Mouse (Mus musculus): Measurements from ENCODE around the gene Ano2.
A peak's percentile ranks its signal among the peaks of the same experiment; 100 is the strongest.

Gene Ano2

DNA sequence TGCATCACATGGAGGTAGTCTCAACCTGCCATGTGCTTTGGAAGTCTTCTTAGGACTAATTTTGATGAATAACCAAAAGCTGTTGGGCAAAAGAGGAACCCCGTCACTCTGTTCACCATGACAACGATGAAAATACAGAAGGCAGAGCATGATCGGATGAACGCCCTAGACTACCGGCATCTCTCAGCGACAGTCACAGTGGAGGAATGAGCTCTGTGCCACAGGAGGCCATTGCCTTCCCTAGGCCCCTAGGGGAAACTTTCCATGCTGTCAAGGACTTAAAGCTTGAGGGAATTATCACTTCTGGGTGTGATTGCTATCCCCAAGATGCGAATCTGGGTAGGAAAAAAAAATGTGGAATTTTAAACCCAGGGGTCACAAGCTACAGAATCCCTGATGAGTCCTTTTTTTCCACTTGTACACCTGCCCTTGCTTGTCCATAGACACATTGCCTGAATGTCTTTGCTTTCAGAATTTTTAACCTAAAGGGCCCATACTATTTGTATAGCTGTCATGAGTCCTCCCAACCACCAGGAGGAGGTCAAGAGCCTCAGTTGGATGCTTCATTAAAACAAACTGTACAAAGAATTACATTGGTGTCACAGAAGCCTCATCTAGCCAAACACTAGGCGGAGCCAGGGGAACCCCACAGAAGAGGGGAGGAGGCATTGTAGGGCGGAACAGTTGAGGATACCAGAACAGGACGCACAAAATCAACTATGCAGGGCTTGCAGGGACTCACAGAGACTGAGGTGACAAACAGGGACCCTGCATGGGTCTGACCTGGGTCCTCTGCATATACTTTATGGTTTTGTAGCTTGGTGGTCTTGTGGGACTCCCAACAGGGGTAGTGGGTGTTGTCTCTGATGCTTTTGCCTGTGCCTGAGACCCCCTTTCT, 53.2 kb downstream of the Ano2 start:
- peak; percentile 40 for DNase-seq (ENCODE audit: low read depth)

DNA sequence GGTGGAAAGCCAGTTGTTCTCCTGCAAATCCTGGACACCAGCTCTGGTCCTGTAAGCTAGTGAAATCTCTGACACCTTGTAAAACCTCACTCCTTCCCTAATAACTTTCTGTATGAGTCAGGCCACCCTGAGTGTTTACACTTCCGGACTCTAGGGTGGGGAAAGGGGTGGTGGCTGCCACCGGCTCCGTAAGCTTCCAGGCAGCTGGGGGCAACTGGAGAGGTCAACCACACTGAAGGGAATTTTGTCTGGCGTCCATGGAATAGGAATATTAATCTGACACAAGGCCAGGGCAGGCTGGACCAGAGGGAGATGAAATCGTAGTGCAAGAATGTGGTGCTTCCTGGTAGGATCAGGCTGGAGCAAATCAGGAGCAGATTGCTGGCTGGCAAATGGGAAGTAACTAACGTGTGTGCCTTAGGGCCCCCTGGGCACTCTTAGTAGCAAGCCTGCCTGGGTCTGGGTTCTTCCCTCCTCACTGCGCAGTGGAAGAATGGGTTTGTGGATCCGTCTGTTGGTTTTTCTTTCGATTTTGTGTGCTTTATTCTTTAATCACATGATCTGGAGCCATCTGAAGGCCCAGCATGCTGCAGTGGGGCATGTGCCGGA, 57.2 kb downstream of the Ano2 start:
- DNase-seq (ENCODE audit: low read depth) = no peak

DNA sequence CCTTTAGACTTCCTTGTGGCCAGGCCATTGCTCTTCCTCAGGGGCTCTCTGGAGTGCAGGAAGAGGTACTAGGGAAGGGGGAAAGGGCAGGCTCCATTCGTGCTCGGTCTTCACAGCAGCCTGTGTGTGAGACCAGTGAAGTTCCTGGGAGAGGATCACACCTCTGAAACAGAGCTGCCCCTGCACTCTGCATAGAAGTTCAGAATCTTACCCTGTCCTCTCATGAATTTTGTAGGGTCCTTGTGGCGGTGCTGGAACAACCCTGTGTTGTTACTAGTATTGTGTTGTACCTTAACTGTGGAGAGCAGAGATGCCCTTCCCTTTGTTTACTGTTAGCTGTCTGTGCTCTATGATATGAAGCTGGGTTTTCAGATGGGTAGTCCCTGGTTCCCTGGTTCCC, 58.4 kb downstream of the Ano2 start:
- no peak for DNase-seq (ENCODE audit: low read depth)

DNA sequence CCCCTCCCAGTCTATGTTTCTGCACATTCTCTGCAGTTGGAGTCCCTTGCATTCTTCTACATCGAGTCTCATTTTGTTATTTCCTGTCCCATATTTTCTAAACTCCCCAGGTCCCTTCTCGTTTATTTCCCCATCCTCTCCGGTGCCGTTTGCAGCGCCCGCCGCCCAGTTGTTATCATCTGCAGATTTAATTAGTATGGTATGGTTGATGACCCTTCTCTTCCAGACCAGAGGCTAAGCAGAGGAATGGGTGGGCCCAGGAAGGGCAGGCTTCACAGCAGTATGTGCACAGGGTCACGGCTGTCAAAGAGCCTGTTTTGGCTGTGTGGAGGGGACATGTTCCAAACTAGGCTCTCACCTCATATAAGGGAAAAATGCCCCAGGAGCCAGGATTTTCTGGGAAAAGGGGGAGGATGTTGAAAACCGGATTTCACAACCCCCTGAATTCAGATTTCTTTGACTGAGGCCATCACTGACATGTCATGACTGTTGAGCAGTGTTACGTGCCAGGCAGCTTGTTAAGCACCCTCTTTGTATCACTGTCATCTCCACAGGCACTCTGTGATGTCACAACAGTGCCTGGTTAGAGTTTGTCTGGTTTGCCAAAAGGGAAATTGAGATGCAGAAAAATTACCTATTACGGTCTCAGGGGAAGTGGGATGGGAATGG, 72.8 kb downstream of the Ano2 start:
- no peak for DNase-seq (ENCODE audit: low read depth)

DNA sequence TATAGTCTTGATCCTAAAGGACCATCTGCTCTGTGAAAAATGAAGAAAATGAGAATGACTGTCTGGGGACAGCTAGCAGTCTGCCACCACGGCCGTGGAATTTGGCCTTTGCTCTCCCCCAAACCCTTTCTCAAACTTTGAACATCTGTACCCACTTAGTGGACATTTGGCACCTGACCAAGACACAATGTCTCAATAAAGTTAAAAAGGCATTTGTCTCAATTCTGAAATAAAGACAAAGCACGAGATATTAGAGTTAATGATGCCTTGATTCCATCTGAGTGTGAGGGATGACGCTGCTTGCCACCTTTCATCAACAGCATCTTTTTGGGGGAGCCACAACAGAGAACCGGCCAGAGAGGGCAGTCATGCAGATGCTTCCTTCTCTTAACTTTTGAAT, 83.0 kb downstream of the Ano2 start:
- no peak for DNase-seq (ENCODE audit: low read depth)

DNA sequence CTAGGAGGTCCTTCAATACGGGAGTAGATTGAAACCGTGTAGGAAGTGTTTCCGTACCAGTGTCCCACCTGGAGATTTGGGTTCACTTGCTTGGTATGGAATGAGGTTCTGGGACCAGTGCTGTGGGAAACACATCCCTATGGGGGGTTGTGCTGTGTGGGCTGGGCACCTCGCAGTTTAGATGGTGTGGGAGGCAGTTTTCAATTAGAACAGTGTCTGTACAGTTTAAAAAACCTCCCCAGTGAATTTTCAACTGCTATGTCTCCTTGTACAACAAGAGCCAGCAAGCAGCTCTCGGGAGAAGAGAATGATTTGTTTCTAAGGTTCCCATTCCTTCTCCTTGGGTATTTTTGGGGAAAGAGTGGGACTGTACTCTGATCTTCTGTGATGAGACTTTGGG, 86.1 kb downstream of the Ano2 start:
- no peak for DNase-seq (ENCODE audit: low read depth)

DNA sequence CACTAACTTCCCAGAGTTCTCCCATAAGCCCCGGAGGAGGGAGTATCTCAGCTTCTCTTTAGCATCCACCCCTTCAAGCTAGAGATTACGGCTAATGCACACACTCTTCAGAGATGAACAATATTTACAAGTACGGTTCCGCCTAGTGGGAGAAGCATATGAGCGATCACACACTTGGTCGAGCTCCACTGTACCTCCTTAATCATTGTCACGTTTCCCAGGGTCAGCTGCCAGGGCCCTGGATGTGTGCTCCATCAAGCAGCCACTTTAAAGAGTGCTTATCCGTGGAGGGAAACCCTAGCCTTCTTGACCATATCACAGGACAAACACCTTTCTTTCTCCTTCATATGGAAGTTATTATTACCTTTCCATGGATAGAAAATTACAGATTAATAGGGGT, 112.7 kb downstream of the Ano2 start:
- no peak for DNase-seq (ENCODE audit: low read depth)

DNA sequence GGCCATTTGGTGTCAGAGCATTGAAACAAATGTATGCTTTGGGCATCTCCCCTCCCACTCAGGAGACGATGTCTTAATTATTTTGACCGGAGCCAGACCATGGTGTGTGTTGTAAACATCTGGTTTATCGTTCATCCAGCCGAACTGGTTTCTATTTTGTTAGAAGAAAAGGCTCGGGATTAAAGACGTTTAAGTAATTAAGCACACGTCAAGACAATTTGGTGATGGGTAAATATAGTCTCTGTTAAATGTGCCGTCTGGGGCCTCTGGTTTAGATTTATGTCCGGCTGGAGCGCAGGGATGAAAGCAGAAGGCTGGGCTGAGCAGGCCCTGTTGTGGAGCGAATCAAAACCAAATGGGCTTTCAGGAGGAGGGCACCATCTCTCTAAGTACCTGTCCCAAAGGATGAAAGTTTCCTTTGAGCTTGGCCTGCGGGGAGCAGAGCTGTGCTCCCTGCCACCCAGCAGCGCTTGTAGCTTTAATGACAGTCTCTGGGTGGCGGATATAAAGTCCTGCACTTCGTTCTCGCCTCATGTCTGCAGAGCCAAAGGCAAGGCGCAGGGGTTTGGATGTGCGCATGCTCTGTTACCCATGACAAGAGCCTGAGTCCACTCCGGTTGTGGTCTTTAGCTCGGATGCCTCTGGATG, 113.3 kb downstream of the Ano2 start:
- DNase-seq (ENCODE audit: low read depth) = no peak

DNA sequence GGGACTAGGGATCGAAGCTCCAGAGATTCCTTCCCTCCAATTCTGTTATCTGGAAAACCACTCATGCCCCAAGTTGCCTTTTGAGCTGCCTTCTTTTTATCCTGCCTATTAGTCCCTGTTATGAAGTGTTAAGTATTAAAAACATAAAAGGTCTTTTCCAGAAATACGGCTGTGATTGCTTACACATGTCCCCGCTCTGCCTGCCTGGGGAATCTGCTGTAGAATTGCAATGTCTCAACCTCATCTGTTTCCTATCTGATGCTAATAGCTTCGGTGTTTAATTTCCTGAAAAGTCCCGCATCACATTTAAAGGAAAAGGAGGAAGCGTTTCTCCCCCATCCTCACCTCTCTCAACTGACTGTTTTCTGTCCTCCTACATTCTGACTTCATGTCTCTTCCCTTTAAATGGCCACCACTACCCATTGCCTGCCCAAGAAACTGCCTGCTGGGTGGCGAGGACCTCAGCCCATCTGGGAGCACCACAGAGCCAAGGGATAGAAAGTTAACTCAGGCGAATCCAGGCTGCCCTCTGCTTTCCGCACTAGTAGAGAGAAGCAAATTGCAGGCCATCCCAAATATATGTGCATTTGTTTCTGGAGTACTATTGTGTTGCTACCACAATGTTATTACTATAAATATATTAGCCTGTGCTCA, 118.9 kb downstream of the Ano2 start:
- DNase-seq (ENCODE audit: low read depth) = no peak

DNA sequence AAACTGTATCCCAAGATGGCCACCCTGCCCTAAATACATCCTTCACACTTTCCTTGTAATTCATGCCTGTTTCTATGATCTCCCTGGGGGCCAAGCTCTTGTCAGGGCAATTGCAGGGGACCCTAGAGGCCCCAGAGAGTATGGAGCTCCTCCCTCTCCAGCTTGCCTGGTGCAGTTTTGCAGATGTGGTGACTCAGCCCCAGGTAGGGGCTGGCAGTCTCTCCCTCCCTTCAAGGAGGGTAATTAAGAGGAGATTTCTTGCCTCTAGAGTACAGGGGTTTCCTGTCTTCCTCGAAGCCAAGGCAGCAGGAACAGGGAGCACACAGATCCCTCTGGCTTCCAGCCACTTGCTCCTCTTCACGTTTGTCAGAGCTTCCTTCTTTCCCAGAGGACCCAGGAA, 121.2 kb downstream of the Ano2 start:
- no peak for DNase-seq (ENCODE audit: low read depth)

DNA sequence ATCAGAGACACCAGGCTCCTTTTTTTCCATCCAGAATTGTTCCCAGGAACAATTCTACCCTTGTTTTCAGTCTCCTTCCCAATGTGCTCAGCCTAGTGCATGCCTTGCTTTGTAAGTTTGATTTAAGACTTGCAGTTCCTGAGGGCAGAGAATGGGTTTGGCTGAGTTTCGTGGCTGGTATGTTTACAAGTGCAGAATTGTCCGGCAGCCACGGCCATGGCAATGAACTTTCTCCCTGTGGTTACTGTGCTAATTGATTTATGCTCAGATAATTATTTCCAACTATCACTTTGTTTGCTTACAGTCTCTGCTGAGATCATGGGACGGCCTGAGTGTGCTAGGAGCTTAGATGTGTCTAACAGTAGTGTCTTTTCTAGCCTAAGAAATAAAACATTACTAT, 147.9 kb downstream of the Ano2 start:
- DNase-seq (ENCODE audit: low read depth) = no peak

DNA sequence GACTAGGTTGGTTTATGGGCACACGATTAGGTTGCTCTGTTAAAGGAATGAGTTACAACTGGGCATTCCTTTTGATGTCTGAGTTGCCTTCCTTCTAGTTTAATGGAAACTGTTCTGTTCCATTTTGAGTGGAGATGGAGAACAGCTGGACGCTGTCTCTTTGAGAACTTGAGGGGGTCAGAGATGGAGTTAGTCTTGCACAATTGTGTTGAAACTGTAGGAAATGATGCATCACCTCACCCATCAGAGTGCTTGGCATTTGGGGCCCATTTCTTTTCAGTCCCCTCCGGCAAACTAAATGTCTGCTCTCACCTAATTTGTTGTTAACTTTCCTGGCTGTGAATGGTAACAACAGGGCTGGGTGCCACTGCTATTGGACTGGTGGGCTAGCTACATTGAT, 151.1 kb downstream of the Ano2 start:
- DNase-seq (ENCODE audit: low read depth) = no peak

DNA sequence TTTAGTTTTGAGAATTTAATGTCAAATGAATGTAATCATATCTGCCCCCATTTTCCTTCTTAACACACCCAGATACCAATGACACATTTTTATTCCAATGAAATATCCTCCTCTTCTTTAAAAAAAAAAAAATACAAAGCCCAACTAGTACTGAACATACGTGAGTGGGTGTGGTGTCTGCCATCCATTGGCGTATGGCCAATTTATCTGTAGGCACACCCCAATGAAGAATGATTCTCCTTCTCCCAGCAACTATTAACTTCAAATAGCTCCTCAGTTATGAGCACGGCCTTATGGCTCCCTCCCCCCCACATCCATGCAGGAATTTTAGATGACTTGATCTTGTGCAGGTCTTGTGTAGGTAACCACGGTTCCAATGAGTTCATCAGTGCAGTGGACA, 161.0 kb downstream of the Ano2 start:
- no peak for DNase-seq (ENCODE audit: low read depth)

DNA sequence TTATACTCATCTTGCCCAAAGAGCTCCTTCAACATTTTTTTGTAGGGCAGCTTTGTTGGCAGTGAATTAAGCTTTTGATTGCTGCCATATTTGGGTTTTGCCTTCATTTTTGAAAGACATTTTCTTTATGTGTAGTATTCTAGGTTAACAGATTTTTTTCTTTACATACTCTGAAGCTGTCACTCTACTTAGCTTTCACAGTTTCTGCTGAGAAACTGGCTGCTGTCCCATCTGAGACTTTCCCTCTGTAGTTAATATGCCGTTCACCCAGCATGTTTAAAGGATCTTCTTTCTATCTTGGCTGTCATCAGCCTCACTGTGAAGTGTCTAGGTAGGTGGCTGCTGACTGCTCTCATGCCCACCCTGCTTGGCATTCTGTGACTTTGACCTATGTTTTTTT, 168.1 kb downstream of the Ano2 start:
- no peak for DNase-seq (ENCODE audit: low read depth)

DNA sequence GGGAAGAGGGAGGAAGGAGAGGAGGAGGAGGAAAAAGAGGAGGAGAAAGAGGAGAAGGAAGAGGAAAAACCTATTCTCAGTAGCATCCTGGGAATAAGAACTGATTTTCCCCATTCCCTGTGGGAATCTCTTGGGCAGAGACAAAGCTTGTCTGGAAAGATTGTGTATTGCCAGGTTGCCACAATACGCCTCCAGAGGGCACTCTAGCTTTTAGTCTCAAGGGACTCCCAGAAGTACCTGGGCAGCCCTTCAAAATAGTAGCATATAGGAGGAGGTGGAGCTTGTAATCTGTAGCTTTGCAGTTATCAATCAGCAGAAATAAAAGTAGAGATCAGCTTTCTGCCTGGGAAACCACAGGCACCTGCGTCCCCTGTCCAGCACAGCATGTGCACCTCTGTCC, 178.3 kb downstream of the Ano2 start:
- peak; percentile 18 for DNase-seq (ENCODE audit: low read depth)

DNA sequence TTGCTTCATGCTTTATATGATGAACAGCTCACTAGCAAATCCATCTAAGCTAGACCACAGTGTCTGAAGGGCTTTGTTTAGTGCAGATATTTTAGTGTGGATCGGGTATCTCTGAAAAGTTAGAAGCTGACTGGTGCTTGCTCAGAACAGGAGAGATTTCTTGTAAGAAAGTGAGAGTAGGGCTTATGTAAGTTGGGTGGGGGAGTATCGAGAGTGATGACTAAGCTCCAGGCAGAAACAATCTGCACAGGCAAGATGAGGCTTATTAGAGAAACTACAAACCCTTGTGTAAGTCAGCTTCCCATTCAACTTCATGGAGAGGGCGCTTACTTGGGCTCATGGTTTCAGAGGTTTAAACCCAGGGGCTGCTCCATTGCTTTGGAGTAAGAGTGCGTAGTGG, 181.3 kb downstream of the Ano2 start:
- DNase-seq (ENCODE audit: low read depth) = no peak

DNA sequence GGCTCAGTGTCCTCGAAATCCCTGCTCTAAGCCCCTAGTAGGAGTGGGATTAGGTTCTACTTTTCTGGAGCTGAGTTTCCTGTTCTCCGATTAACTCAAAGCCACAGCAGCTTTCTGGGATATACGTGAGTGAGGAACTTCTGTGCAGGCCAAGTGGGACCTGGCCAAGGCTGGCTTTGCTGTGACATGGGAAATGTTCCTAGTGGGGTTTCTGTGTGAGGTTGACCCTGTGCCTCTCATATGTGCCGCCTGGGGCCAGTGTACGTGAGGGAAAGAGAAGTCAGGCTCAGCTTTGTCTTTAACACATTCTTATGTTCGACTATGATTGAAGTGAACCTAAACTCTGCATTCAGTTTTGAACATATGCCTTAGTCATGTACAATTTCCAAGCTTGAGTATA, 184.5 kb downstream of the Ano2 start:
- no peak for DNase-seq (ENCODE audit: low read depth)

DNA sequence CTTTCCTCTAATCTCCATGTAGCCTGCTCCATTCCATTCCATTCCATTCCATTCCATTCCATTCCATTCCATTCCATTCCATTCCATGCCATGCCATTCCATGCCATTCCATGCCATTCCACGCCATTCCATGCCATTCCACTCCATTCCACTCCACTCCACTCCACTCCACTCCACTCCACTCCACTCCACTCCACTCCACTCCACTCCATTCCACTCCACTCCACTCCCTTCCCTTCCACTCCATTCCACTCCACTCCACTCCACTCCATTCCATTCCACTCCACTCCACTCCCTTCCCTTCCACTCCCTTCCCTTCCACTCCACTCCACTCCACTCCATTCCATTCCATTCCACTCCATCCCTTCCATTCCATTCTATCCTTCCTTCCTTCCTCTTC, 186.7 kb downstream of the Ano2 start:
- peak; percentile 40 for DNase-seq (ENCODE audit: low read depth)

DNA sequence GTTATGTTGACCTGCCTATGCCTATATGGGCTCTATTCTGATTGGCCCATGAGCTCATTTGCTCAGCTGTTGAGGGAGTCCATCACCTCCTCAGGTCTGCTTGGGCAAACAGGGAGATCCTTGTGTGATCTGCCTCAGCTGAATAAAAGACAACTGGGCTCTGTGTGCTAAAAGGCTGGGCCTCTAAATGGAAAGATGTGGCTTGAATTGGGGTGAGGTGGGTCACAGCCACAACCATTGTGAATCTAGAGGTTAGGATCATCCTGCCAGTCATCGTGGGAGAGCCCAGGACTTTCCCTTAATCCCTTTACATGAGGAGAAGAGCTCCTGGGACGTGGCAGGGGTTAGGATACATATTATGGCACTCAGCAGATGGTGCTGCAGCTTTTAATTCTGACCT, 188.5 kb downstream of the Ano2 start:
- no peak for DNase-seq (ENCODE audit: low read depth)

DNA sequence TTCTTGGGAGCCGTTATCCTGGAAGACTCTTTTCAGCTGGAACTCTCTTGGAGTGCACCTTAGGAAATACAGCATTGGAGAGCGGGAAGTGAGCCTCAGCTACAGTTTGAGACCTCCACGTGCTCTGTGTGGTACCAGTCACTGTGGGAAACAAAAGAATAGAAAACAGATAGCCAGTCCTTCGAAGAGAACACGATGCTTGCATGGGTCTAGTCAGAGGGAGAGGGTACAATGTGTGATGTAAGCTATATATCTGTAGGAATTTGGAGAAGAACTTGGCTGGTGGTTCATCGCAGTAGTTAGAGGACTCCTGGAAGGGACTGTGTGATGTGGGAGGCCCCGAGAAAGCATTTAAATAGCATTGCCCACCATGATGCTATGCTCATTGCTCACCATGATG, 189.1 kb downstream of the Ano2 start:
- no peak for DNase-seq (ENCODE audit: low read depth)

DNA sequence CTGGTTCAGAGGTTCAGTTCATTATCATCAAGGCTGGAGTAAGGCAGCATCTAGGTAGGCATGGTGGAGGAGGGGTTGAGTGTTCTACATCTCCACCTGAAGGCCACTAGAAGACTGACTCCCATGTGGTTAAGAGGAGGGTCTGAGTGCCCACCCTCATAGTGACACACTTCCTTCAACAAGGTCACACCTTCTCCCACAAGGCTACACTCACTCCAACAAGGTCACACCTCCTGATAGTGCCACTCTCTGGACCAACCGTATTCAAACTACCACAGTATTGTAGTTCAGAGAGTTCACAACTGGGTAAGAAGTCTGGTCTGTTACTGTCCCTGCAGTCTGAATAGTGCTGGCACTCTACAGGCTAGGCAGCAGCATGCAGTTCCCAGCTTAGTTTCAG, 198.4 kb downstream of the Ano2 start:
- DNase-seq (ENCODE audit: low read depth) = no peak

DNA sequence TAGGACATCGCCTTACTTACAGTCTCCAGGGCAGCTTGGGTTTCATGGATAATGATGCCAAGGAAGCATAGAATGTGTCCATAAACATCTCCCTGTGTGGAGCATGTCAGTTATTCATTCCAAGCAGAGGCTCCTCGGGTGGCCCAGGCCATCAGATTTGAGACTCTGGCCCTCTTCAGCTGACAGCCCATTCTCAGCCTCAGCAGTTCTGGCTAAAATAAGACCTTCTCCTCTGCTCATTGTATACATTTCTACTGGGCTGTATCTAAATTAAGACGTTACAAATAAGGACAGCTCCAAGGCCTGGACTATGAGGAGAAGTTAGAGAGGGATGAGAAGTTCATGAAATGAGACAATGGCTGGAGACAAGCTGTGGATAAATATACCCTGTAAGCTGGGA, 204.1 kb downstream of the Ano2 start:
- no peak for DNase-seq (ENCODE audit: low read depth)
